Mouse (Mus musculus) liver, adult 2 months (tissue): ENCODE measurements around the gene AI837181.

ENCODE experiments used
- CTCF ChIP-seq: fragments of 200-500 bp; IDR thresholded peaks from 2 replicates; pipeline ENCODE4 v1.5.1; 2011; ENCODE audit warnings: low read depth, low read length, control low read depth
- POLR2A ChIP-seq: fragments of 200-500 bp; IDR thresholded peaks from 2 replicates; pipeline ENCODE4 v1.6.1; 2011; ENCODE audit warnings: low read length, control low read depth; ENCODE audit not compliant: insufficient read depth; ENCODE audit errors: extremely low read depth

DNA sequence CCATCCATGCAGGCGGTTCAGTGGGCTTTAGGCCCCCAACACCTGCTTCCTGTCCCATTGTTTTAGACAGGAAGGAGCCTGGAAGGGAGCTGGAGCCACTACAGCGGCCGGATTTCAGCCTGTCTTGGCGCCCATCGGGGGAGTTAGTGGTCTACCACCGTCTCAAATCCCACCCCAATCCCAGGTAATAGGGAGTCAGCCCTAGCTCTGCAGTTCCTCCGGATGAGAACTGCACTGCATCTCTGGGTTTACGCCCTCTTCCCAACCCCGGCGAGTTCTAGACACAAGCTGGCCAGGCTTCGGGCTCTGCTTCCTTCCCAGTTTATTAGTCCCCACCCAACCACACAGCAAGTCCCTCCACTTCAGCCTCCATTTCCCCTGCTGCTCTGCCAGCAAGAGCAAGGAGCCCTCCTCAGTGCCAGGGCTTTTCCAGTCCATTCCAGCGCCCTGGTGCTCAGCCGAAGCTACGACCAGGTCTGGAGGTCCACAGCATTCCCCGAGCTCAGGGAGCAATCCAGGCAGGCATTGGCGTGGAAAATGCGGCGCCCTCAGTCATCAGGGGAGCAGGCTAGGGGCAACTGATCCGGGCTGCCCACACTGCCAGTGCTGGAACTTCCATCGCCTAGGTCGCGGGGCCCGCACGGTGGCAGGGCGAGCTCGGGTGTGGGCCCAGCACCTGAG lies 31.4 kb downstream of the AI837181 start:
- TF ChIP-seq POLR2A (no peak), CTCF (no peak)
